Mouse (Mus musculus) monocyte, adult 2 months (primary cell): Measurements from ENCODE around the gene Gm28710.

Source experiments
- DNase-seq, 2 experiments: peaks; one replicate each; pipeline ENCODE4 v3.0.0; 2022; ENCODE audit warnings: low spot score in 2 of 2, low read depth in 1 of 2

The Gm28710 gene

DNA sequence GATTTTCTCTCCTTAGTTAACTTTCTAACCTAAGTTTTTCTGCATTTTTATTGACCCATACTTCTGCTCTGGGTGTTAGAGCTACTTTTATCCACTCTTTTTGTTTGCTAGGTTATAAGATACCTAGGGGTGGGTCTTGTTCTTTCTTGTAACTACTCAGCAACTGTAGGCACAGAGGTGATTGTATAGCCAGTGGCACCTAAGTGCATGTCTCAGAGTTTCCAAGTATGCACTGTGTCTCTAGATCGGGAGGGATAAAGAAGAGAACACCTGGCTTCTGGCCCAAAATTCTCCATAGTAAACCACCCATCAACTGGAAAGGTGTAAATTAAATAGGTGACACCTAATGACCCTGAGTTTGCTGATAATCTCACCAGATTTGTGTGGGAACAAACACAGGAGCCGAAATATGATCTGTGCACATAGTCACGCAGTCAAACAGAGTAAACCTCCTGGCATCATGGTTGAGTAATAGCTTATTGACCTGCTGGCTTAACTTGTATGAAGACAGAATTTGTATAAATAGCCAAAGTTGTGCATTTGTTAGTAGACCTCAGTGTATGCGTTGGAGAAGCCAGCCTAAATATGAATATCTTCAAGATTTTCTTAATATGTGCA, at the start of gene Gm28710:
Gm28710 (plus strand) TSS at position 568 of the 618 bp plus-strand sequence.
- DNase-seq, result no peak

DNA sequence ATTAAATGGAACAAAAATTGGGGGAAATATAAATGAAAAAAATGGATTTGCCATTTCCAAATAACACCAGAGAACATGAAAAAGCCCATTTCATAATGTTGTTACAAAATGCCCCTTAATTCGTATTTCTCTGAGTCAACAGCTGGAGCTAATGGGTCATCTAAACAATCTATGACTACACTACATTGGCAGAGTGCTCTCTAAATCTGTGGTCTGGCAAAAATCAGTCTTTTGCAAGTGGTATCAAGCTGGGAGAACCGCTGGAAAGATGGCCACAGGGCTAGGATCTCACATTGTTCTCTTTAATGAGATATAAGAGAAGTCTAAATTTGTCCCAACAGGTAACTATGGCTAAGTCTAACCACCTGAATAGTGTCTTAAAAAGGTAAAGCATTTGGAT, 14.4 kb upstream of the Gm28710 start:
- DNase-seq, result no peak

DNA sequence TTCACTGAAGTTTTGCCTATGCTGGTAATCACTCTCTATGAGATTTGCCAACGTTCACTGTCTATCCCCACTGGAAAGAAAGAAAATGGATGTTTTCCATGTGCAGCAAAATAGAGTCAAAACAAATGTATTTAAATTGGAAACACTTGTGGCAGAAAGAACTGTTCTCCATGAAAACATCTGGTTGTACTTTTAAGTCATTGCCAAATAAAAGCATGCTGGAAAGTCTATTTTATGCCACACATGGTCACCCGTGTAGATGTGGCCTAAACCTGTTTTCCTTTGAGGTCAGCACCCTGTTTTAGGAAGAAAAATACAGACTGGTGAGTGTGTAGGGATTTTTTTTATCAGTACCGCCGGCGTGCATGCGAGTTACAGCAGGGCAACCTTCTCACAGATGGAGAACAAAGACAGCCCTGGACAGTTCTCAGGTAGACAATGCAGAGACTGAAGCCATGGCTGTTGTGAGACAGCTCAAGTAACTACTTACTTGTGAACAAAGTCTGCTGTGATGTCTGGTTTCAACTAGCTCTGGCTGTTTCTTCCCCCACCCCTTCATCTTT, 12.9 kb upstream of the Gm28710 start:
- DNase-seq, result no peak

DNA sequence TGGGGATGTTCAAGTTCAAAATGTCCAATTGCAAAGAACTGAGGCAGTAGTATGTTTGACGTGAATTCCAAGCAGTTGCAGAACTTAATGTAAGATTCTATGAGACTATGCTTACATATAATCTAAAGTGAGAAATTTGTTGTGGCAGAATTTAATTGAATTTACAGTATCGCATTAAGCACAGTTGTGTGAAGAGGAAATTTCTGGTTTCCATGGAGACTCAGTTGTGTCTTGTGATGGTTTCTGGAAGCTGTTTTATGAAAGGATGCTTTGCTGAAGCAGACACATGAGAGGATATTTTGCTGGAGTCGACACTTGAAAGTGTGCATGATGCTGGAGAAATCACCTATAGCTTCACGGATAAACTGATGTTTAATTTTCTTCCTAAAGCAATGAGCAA, 6.0 kb upstream of the Gm28710 start:
- DNase-seq, result no peak

DNA sequence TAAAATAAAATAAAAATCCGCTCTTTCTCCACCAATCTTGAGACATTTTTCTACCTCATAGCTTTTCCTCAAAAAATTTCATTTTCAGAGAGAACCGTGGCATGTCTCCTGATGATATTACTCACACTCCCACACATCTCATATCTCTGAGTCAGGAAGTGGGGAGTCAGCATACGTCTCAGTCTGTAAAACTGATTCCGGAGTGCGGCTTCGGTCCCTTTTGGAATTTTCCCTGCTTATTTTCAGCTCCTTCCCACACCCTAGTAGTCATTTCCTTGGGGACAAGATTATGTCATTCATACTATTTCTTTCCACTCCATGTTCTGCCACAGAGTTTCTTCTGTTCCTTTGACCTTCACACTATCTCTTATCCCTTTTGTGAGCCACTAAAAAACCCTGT, 3.4 kb downstream of the Gm28710 start:
- DNase-seq, result no peak

DNA sequence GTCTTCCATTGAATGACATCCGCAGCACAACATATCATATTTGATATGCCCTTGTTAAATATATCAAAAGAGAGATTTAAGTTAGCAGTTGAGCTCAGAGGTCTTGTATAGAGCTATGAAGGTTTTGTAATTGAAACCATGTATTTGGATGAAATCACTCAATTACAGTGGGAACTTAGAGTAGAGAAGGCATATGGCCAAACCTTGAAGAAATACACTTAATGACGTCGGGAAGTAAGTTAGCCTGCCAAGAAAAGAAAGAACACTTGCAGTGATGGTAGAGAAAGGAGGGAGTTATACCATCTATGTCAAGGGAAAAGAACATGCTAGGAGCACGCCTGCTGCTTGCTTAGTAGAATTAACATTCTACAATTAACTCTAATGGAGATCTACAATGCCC, 11.1 kb downstream of the Gm28710 start:
- no peak for DNase-seq

DNA sequence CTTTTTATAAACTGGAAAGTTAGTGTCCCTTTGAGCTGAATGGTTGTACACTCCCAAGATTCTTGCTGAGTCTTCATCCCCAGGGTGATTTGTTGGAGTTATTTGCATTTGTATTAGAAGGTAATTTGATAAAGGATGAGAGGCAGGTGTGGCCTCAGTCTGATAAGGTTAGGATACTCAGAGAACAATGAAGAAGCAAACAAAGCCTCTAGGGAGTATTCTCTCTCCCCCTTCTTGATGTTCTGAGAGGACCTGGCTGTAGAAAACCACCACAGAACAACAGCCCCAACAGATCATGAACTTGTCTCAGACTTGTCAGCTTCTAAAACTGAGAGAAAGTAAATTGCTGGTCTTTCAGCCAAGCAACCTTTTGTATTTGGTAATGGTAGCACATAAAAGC, 47.4 kb downstream of the Gm28710 start:
- DNase-seq, result no peak

DNA sequence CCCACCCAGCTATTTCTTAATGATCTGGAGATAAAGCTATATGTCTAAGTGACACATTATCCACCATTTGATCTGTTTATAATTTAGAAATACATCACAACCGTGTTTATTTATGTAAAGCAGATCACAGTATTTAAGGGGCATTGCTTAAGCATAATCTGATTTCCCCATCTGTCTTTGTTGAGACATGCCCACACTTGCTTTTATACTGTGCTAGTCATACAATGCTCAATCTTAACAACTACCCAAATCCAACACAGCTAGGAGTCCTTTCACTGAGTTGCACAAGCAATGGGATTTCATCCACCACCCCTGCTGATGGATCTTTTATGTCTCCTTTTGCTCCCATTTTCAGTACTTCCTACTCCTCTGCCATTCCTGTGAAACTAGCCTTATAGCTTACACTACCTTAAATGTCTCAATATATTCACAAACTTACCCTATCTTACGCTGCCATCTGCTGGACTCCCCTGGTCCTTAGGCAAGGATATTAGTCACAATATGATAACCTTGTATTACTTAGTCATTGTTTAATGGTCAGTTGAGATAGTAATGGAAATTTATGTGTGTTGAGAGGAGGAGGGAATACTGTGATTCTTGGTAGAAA, 77.8 kb downstream of the Gm28710 start:
- DNase-seq, result no peak

DNA sequence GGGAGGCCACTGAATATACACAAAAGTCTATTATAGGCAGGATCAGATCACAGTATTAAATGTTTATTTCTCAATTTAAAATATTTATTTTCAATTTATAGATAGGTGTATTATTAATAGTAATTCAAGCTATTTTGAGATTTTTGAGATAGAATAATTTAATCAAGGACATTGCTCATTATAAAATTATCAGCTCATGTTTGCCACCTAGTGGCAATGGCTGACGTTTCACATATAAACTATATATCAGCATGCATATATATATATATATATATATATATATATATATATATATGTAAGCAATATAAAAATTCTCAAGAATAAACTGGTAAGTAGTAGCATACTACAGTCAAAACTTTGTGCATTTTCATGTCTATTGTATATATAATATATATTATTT, 102.6 kb downstream of the Gm28710 start:
- DNase-seq, result no peak

DNA sequence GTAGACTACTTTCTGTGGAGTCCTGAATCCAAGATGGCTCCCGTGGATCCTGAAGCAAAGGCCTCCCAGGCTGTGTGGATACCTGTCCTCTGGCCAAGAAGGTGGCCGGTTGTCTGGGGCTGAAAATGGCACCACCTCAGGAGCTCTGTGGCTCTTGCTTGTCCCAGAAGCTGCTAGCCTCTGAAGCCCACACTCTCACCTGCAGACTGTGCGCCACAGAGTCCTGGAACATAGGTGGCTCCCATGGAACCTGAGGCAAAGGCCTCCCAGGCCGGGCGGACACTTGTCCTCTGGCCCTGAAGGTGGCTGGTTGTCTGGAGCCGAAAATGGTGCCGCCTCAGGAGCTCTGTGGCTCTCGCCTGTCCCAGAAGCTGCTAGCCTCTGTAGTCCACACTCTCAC, 128.2 kb downstream of the Gm28710 start:
- no peak for DNase-seq

DNA sequence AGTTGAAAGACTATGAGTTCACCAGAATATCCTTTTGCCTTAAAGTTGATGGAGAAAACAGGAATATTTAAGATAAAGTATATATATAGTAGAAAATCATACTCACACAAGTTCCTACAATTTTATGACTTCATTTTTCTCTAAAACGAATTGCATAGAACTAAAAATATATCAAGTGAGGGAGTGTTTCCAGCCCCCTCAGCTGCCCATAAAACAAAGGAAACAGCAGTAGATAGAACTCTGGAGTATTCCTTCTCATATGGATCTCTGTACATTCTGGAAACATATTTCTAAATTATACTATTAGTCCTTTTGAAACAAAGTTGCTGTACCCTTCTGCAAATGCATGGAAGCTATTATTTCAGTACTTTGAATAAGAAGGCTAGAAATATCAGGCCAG, 130.9 kb downstream of the Gm28710 start:
- no peak for DNase-seq
